Mouse (Mus musculus) liver, adult 2 months (tissue): ENCODE data around the gene Hexb.

Experiments used
- CTCF ChIP-seq: fragments of 200-500 bp; IDR thresholded peaks from 2 replicates; pipeline ENCODE4 v1.5.1; 2011; ENCODE audit warnings: low read depth, low read length, control low read depth
- POLR2A ChIP-seq: fragments of 200-500 bp; IDR thresholded peaks from 2 replicates; pipeline ENCODE4 v1.6.1; 2011; ENCODE audit warnings: low read length, control low read depth; ENCODE audit not compliant: insufficient read depth; ENCODE audit errors: extremely low read depth

DNA sequence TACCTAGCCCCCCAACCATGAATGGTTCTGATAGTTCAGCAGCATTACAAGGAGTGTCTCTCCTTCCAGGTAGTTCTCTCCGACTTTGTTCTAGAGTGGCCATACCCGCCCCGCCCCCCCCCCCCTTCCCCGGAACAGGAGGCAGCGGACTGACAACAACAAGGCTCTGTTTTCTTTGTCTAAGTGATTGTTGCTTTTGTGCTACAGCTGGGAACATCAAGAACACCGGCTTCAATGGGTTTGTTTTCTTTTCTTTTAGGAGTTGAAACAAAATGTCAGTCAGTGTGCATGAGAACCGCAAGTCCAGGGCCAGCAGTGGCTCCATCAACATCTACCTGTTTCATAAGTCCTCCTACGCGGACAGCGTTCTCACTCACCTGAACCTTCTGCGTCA is 46.6 kb upstream of the Hexb start:
- TF ChIP-seq CTCF (no peak), POLR2A (no peak)
